Mouse (Mus musculus) neural tube, embryonic 11.5 days (tissue): ENCODE results near the gene Brca1. TPM values are rescaled to one million over a fixed set of nuclear protein-coding genes. Genes with fewer than 3 reads are reported as not detected.
"Not testable (repeated sequence)": the region's sequence is repeated elsewhere in the genome, so short reads cannot be mapped to it uniquely, and the experiment has no call there.

Experiments used
- ATAC-seq: fragments of 200-750 bp; cut with Nextera tagmentation; 2 replicates; pipeline ENCODE4 v1.8.0; 2017; ENCODE audit warnings: moderate number of reproducible peaks, mild to moderate bottlenecking, moderate TSS enrichment, moderate library complexity; ENCODE audit not compliant: insufficient read depth, low FRiP score, low TSS enrichment
- DNase-seq: peaks from one replicate; pipeline ENCODE4 v3.0.0-alpha.2; 2015; ENCODE audit warnings: low spot score
- H3K27ac ChIP-seq: fragments of 300-500 bp; sonication (generic); 2 replicates; pipeline ENCODE4 v1.5.1; 2014; ENCODE audit warnings: low read depth, mild to moderate bottlenecking, low read length
- H3K27me3 ChIP-seq: fragments of 300-500 bp; sonication (generic); 2 replicates; pipeline ENCODE4 v1.6.1; 2014; ENCODE audit warnings: mild to moderate bottlenecking, low read length, mixed read lengths; ENCODE audit not compliant: control insufficient read depth, insufficient read depth
- H3K36me3 ChIP-seq: fragments of 300-500 bp; sonication (generic); 2 replicates; pipeline ENCODE4 v1.6.1; 2014; ENCODE audit warnings: mild to moderate bottlenecking, low read length, moderate library complexity, mixed read lengths; ENCODE audit not compliant: control insufficient read depth, insufficient read depth
- H3K4me1 ChIP-seq: fragments of 300-500 bp; sonication (generic); 2 replicates; pipeline ENCODE4 v1.6.1; 2014; ENCODE audit warnings: low read length, mixed read lengths; ENCODE audit not compliant: control insufficient read depth, insufficient read depth
- H3K4me2 ChIP-seq: fragments of 300-500 bp; sonication (generic); 2 replicates; pipeline ENCODE4 v1.6.1; 2014; ENCODE audit warnings: low read depth, mild to moderate bottlenecking, moderate library complexity
- H3K4me3 ChIP-seq: fragments of 300-500 bp; sonication (generic); 2 replicates; pipeline ENCODE4 v1.5.1; 2014; ENCODE audit warnings: low read depth, low read length
- H3K9ac ChIP-seq: fragments of 300-500 bp; sonication (generic); 2 replicates; pipeline ENCODE4 v1.6.1; 2014; ENCODE audit warnings: mild to moderate bottlenecking, low read length
- H3K9me3 ChIP-seq: fragments of 300-500 bp; sonication (generic); 2 replicates; pipeline ENCODE4 v1.6.1; 2016; ENCODE audit warnings: low read length; ENCODE audit not compliant: control insufficient read depth
- WGBS: fragments of 180-500 bp; shearing (Covaris S2); extraction: QIAGEN DNeasy Blood & Tissue Kit; methylation state at CpG from one replicate; pipeline ENCODE4 v1.1.7; 2014; 5-methylcytosine and 5-hydroxymethylcytosine counted together
- polyA plus RNA-seq: library from polyadenylated mRNA; unstranded; fragments of >200 nt; fragmentation: Nextera tagmentation; extraction: Ambion mirVana; gene quantifications from 2 replicates; pipeline ENCODE4 v1.2.1, GENCODE M21; 2014

Brca1 gene
- polyA plus RNA-seq, 1 experiment from 2014 or later: 20.3 TPM

- DNase-seq: no peak
- no peak for ATAC-seq
These were observed 105.4 kb downstream of the Brca1 start for GRCm38 (mm10) chr11:101446319-101446718.

GRCm38 (mm10) chr11:101442760-101443159 is 109.0 kb downstream of the Brca1 start:
- under 1% methylated on average over 14 of the region's 14 CpGs for WGBS

More at GRCm38 (mm10) chr11:101446319-101446718, 105.4 kb downstream of the Brca1 start:
- no peak overlapping the region for H3K4me3 ChIP-seq
- H3K9ac ChIP-seq: no peak overlapping the region
- H3K36me3 ChIP-seq: peaks cover 15% of the 10 kb centered on the region
- H3K9me3 ChIP-seq: no peaks in the 10 kb centered on the region
- H3K4me2 ChIP-seq: no peak overlapping the region
- H3K4me1 ChIP-seq: peaks cover 3% of the 10 kb centered on the region; the same call in 1 of the 2 replicates
- WGBS: 88% methylated on average over 1 of the region's 1 CpGs
- H3K27me3 ChIP-seq: no peaks in the 10 kb centered on the region
- no peak overlapping the region for H3K27ac ChIP-seq

GRCm38 (mm10) chr11:101442127-101442693 is 109.5 kb downstream of the Brca1 start, which contains the start of gene Rpl27:
TSS of gene Rpl27 (plus strand) at chr11:101442298.
- ATAC-seq (peak; percentile 96), DNase-seq (peak; percentile 98)
- Histone ChIP-seq H3K4me2 (peak within 1 kb of the TSS; percentile 99), H3K36me3 (peaks cover 15% of the 10 kb centered on the region), H3K9ac (peak within 1 kb of the TSS; percentile 96), H3K9me3 (no peaks in the 10 kb centered on the region), H3K4me1 (peaks cover 3% of the 10 kb centered on the region; the same call in 1 of the 2 replicates), H3K27me3 (no peaks in the 10 kb centered on the region), H3K27ac (peak within 1 kb of the TSS; percentile 90), H3K4me3 (peak within 1 kb of the TSS; percentile 92)
- under 1% methylated on average over 42 of the region's 42 CpGs for WGBS

More at GRCm38 (mm10) chr11:101442760-101443159, 109.0 kb downstream of the Brca1 start:
- Histone ChIP-seq H3K9ac (peak overlapping the region; percentile 96), H3K9me3 (no peaks in the 10 kb centered on the region), H3K4me2 (peak overlapping the region; percentile 99), H3K4me3 (peak overlapping the region; percentile 92), H3K27me3 (no peaks in the 10 kb centered on the region), H3K27ac (peak overlapping the region; percentile 90), H3K4me1 (peaks cover 3% of the 10 kb centered on the region; the same call in 1 of the 2 replicates), H3K36me3 (peaks cover 15% of the 10 kb centered on the region)
- DNase-seq: no peak
- ATAC-seq: peak; percentile 9; the same call in 1 of the 2 replicates

- ATAC-seq: peak; percentile 56; the same call in 1 of the 2 replicates
- peak overlapping the region; percentile 18; the same call in 1 of the 2 replicates for H3K9ac ChIP-seq
- WGBS: 40% methylated on average over 14 of the region's 15 CpGs
These were observed 110.2 kb downstream of the Brca1 start for GRCm38 (mm10) chr11:101441450-101442126.

More at GRCm38 (mm10) chr11:101441450-101442126, 110.2 kb downstream of the Brca1 start:
- not testable (repeated sequence) for H3K27ac ChIP-seq, H3K9me3 ChIP-seq, H3K4me3 ChIP-seq, DNase-seq, H3K4me1 ChIP-seq, H3K27me3 ChIP-seq
- Histone ChIP-seq H3K36me3 (peaks cover 15% of the 10 kb centered on the region), H3K4me2 (peak overlapping the region; percentile 28; the same call in 1 of the 2 replicates)

Other genes with a start within 250 kb of the Brca1 start
- gene Becn1, start 249.7 kb downstream of the Brca1 start, polyA plus RNA-seq: 174 and 177 TPM in 2 replicates
- gene Psme3, start 235.7 kb downstream of the Brca1 start, polyA plus RNA-seq: 154 and 157 TPM in 2 replicates
- gene Aoc2, start 226.9 kb downstream of the Brca1 start, polyA plus RNA-seq: 1.4 and 1.8 TPM in 2 replicates
- gene Aoc3, start 221.3 kb downstream of the Brca1 start, polyA plus RNA-seq: not detected in 2 replicates
- not detected in 2 replicates for gene G6pc, start 184.4 kb downstream of the Brca1 start, polyA plus RNA-seq
- gene Aarsd1, start 134.3 kb downstream of the Brca1 start, polyA plus RNA-seq: 87.8 and 92.8 TPM in 2 replicates
- gene Gm27029, start 127.2 kb downstream of the Brca1 start, polyA plus RNA-seq: 9.9 and 12.5 TPM in 2 replicates
- gene Rundc1, start 126.9 kb downstream of the Brca1 start, polyA plus RNA-seq: 18.0 and 18.6 TPM in 2 replicates
- gene Ptges3l, start 126.6 kb downstream of the Brca1 start, polyA plus RNA-seq: 6.9 and 7.1 TPM in 2 replicates
- gene Rpl27, start 109.7 kb downstream of the Brca1 start, polyA plus RNA-seq: 389 and 414 TPM in 2 replicates
- 2.4 and 3.1 TPM in 2 replicates for gene Ifi35, start 103.5 kb downstream of the Brca1 start, polyA plus RNA-seq
- gene Rnd2, start 87.0 kb downstream of the Brca1 start, polyA plus RNA-seq: 43.9 and 49.0 TPM in 2 replicates
- 52.3 and 55.8 TPM in 2 replicates for gene Vat1, start 85.7 kb downstream of the Brca1 start, polyA plus RNA-seq
- gene Nbr1, start 194 bp upstream of the Brca1 start, polyA plus RNA-seq: 89.0 and 99.1 TPM in 2 replicates
- 1.6 and 2.5 TPM in 2 replicates for gene Tmem106a, start 30.3 kb upstream of the Brca1 start, polyA plus RNA-seq
- gene Gm11634, start 47.3 kb upstream of the Brca1 start, polyA plus RNA-seq: not detected in 2 replicates
- gene Rdm1, start 75.2 kb upstream of the Brca1 start, polyA plus RNA-seq: 24.1 and 30.7 TPM in 2 replicates
- gene Arl4d, start 113.6 kb upstream of the Brca1 start, polyA plus RNA-seq: 23.9 and 29.5 TPM in 2 replicates
- 43.3 and 46.7 TPM in 2 replicates for gene Dhx8, start 181.0 kb upstream of the Brca1 start, polyA plus RNA-seq
- gene Etv4, start 233.4 kb upstream of the Brca1 start, polyA plus RNA-seq: 8.4 and 9.4 TPM in 2 replicates